Mouse (Mus musculus): Measurements from ENCODE around the gene Kcnn4.

Kcnn4 gene

GRCm38 (mm10) chr7:24366716-24367632 lies 3.1 kb upstream of the Kcnn4 start:
- DNase-seq (ENCODE audit: low spot score): no peak

- DNase-seq (ENCODE audit: low spot score): no peak
These were observed 1.8 kb upstream of the Kcnn4 start for GRCm38 (mm10) chr7:24368226-24368625.

GRCm38 (mm10) chr7:24368946-24369345 lies 1.1 kb upstream of the Kcnn4 start:
- DNase-seq (ENCODE audit: low spot score): no peak

DNA sequence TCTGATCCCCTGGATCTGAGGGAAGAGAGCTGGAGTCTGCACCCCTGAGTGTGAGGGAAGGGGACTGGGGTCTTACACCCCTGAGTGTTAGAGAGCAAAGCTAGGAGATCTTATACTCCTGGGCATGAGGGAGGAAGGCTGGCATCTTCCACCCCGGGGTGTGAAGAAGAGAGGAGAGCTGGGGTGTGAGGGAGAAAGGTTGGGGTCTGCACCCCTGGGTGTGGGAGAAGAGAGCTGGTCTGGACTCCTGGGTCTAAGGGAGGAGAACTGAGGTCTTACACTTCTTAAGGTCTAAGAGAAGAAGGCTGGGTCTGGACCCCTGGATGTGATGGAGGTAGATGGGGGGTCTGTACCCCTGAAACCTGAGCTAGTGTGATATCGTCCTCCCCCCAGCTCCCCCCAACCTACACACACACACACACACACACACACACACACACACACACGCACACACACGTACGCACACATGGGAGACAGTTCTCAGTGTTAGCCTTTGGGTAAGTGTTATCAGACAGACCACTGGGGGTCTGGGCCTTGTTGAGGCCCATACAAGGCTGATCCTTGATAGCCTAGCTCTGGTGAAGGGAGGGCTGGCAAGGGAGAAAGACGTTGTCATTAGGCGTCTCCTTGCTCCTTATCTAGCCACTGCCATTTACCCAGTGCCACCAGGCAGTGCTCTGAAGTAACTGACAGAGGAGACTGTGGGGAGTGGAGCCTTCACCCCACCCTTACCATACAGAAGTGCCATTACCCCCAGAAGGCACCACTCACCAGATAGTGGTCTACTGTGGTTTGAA lies 1.1 kb downstream of the Kcnn4 start:
- no peak for DNase-seq (ENCODE audit: low spot score)

GRCm38 (mm10) chr7:24371809-24372145 lies 1.7 kb downstream of the Kcnn4 start:
- DNase-seq (ENCODE audit: low spot score): no peak

DNA sequence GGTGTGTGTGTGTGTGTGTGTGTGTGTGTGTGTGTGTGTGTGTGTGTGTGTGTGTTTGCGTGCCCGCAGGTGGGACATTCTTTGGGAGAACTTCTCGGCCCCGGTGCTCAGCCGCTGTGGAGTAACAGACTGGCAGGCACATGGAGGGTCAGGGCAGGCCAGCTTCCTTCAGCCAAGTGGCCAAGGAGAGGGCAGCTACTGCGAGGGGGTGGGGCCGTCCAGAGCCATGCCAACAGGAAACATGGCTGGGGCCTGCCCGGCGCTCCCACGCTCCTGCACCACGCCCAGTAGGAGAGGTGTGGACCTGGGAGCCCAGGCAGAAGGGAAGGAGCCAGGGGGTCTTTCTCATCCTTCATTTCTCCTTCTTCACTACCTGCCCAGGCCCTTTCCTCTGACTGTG lies 2.2 kb downstream of the Kcnn4 start:
- DNase-seq (ENCODE audit: low spot score): no peak

DNA sequence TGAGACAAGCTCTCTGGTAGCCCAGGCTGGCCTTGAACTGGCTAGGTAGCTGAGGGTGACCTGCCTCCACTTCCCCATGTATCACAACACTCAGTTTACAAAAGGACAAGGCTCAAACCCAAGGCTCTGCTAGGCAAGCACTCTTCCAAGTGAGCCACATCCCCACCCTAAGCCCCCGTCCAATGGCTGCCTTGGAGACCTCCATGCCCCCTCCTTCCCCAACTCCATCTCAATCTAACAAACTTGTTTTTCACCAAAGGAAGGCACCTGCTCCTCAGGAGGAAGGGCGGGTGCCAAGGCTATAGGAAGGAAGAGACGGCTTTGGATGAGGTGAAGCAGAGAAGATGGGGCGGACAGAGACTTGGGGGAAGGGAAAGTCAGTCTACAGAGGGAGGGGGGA lies 2.7 kb downstream of the Kcnn4 start:
- DNase-seq (ENCODE audit: low spot score): no peak

GRCm38 (mm10) chr7:24373538-24374379 lies 3.7 kb downstream of the Kcnn4 start:
- no peak for DNase-seq (ENCODE audit: low spot score)

- no peak for DNase-seq (ENCODE audit: low spot score)
These were observed 6.4 kb downstream of the Kcnn4 start for GRCm38 (mm10) chr7:24376456-24376855.

GRCm38 (mm10) chr7:24377091-24377865 lies 7.2 kb downstream of the Kcnn4 start:
- peak; percentile 46 for DNase-seq (ENCODE audit: low spot score)

DNA sequence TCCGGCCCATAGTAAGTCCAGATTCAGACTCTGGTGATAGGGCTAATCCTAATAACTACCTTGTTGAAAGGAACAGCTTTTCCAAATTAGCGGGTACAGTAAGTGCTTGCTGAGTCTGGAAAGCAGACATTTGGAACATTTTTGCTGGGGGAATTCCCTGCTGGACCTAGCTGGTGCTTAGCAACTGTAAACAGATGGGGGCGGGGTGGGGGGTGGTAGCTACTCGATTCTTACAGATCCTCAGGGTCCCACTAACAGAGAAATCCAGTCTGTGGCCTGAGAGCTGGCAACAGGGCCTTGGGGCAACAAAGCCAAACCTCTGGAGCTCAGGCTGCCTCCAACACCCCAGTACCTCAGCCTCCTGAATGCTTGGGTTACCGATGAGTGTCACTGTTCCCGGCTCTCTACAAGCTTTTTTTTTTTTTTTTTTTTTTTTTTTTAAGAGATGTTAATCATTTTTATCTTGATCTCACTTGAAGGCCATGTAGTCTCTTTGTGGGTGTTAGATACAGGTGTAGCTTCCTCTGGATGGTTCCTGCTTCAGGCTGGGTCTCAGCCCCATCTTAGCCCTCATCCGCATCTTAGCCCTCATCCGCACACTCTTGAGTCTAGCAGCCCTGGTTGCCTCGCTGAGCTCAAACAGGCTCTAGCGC lies 8.1 kb downstream of the Kcnn4 start:
- no peak for DNase-seq (ENCODE audit: low spot score)

GRCm38 (mm10) chr7:24379934-24380333 lies 9.9 kb downstream of the Kcnn4 start:
- no peak for DNase-seq (ENCODE audit: low spot score)

GRCm38 (mm10) chr7:24380370-24380769 lies 10.3 kb downstream of the Kcnn4 start:
- no peak for DNase-seq (ENCODE audit: low spot score)

DNA sequence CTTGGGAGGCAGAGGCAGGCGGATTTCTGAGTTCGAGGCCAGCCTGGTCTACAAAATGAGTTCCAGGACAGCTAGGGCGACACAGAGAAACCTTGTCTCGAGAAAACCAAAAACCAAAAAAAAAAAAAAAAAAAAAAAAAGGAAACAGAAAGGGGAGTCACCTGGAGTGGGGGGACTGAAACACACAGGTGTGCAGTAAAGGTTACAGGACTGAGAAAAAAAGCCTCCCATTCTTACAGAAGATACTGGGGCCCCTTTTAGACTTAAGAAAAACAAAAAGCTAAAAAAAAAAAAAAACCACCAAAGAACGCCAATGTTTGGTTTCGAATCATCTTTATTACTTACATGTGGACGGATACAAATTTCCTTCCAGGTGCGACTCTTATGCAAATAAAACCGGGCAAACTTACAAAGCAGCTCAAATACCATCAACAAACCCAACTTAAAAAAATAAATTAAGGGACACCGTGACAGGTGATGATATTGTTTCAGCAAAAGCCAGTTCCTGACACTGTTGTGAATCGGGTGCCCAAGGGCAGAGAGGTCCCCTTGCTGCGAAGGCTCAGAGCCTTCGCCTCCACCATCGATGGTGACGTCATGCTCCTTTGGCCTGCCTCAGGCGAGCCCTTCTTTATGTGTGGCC lies 12.8 kb downstream of the Kcnn4 start:
- DNase-seq (ENCODE audit: low spot score): no peak

DNA sequence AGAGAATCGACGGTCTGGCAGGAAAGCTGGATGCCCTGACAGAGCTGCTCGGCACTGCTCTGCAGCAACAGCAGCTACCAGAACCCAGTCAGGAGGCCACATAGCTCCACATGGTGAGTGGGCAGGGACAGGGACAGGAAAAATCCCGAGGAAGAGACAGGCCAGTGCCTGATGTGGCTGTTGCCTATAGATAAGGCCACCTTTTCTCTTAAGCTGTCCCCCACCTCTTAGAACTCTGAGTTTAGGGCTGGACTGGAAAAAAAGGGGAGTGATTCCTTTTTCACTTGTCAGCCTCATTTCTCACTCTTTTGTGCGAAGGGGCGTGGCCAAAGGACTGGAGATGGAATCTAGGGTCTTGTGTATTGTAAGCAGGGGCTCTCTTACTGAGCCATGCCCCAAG lies 14.0 kb downstream of the Kcnn4 start:
- DNase-seq (ENCODE audit: low spot score): no peak

DNA sequence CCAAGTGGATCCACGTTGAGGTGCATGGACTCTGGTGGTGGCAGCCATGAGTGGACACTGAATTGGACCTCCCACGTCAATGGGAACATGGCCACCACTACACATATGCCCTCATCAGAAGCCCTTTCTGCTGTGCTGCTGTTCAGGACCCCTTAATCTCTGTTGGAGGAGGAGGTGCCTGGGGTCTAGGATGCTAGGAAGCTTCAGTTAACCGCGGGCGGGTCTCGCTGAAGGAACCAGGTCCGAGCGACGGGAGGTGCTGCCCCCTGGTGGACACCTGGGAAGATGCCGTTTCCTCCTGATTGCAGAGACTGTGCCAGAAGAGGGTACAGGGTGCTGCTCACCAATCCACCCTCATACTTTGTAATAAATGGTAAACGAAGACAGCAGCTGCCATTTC lies 14.8 kb downstream of the Kcnn4 start:
- peak; percentile 87 for DNase-seq (ENCODE audit: low spot score)

DNA sequence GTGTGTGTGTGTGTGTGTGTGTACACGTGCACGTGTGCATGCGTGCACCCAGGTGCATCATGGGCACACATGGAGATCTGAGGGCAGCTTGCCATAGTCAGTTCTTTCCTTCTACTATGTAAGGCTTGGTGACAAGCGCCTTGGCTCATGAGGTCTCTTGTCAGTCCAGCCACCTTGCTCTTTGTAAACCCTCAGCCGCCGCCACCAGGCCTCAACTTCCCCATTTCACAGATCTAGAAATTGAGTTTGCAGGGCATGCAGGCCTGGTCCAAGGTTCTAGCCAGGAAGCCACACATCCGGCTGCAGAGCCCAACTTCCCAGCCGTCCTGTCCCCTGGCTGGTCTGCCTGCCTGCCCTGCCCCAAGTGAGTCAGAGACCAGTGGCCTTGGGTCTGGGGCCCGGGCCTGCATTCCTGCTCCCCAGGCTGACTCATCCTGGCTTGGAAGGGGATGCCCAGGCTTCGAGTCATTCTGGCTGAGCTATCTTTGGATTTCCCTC lies 17.0 kb downstream of the Kcnn4 start:
- DNase-seq (ENCODE audit: low spot score): no peak

GRCm38 (mm10) chr7:24389516-24390187 lies 19.6 kb downstream of the Kcnn4 start:
- no peak for DNase-seq (ENCODE audit: low spot score)

GRCm38 (mm10) chr7:24390512-24390911 lies 20.4 kb downstream of the Kcnn4 start:
- no peak for DNase-seq (ENCODE audit: low spot score)

DNA sequence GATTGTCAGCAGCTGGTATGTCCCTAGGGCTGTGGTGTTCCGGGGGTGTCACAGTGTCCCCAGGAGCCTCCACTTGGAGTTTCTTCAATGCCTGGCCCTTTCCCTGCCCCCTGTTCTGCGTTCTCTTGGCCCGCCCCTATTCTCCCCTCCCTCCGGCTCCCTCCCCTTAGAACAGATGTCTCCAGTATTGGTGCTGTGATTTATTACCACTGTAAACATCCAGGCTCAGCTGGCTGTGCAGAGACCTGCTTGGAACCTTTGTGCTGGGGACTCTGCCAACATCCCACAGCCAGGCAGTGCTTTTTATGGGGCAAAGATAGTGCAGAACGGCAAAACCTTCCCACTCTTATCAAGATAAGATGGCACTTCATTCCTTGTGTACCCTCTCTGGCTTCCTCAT lies 21.0 kb downstream of the Kcnn4 start:
- no peak for DNase-seq (ENCODE audit: low spot score)

All from retina, embryonic 14.5 days (tissue).